Mouse (Mus musculus) cerebellum, adult 9-11 months (tissue): Measurements from ENCODE around the gene Ficd.

Experiments used
- DNase-seq: peaks from one replicate; pipeline ENCODE4 v3.0.0; 2022

Ficd gene

DNA sequence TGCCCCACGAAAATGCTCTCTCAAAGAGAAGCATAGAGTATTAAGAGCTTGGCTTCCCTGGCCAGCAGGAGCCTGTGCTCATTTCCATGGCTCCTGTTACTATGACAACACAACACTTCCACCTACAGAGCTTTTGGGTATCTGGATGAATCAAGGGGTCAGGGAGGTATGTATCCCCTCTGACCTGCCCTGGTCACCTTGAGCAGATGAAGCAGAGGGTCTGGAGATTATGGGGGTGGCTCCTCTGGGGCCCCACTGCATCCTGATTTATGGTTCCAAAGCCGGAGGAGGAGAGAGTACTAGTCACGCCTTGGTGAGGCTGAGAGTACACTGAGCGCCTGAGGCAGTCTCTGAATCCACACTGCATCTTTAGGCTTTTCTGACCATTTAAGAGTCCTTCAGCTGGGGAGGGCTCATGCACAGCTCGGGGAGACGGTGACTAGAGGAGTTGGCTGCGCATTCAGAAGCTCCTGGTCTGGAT lies 4.9 kb upstream of the Ficd start:
- peak; percentile 50 for DNase-seq

DNA sequence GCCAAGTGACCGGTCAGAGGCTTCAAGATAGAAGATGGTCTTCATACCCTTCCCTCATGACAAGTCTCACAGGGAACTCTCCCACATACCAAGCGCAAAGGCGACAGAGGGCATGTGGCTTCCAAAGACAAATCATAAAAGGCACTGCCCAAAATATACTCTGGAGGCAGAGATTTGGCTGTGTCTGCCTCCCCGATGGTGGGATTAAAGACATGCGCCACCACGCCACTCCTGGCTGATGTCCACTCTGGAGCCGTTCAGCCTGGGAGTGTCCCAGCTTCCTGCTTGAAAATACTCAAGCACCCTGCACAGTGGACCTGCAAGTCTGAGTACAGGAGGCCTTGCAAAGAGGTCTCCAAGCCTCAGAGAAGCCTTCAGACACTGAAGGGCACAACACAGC lies 4.4 kb upstream of the Ficd start:
- peak; percentile 54 for DNase-seq

DNA sequence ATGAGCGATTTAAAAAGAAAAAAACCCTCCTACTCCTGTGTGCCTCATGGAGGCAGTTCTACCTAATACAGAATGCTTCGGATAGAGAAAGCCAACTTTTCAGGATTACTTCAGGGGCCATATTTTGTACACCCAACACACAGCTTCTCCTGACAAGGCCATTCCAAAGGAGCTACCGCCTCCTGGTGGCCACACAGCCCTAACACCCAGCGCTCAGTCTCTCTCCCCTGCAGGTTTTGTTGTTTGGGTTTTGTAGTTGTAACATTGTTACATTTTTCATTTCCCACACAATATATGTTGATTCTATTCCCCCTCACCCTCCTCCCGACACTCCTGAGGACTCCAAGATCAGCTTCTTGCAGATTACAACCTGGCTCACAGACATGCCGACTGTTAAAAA lies 3.4 kb upstream of the Ficd start:
- peak; percentile 65 for DNase-seq

DNA sequence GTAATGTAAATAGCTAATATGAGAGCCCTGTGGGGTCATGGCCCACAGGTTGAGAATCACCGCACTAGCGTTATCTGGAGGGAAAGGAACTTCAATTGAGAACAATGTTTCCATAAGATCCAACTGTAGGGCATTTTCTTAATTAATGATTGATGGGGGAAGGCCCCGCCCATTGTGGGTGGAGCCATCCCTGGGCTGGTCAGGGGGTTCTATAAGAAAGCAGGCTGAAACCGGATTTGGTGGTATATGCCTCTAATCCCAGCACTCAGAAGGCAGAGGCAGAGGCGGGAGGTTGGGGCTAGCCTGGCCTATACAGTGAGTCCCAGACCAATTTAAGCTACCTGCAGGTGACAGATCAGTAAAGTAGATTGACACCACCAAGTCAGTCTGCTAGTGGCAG lies 1.2 kb upstream of the Ficd start:
- peak; percentile 55 for DNase-seq

- DNase-seq = no peak
Observed at GRCm38 (mm10) chr5:113735023-113735344, 619 bp upstream of the Ficd start.

DNA sequence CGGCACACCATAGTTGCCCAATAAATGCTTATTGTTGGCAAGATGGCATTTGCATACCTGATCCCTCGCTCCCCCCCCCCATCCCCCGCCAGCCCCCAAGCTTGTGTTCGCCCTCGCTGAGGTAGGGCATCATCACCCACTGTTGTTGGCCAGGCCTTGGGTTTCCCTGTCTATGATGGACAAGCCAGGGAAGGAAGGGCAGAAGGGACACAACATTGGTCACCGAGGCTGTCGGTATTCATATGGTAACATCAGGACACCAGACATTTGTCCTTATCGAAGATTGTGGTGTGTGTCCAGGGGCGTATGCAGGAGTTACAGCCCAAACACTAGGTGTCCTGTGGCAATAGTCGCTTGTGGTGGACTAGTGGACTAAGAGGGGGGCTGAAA lies 505 bp downstream of the Ficd start:
- no peak for DNase-seq

DNA sequence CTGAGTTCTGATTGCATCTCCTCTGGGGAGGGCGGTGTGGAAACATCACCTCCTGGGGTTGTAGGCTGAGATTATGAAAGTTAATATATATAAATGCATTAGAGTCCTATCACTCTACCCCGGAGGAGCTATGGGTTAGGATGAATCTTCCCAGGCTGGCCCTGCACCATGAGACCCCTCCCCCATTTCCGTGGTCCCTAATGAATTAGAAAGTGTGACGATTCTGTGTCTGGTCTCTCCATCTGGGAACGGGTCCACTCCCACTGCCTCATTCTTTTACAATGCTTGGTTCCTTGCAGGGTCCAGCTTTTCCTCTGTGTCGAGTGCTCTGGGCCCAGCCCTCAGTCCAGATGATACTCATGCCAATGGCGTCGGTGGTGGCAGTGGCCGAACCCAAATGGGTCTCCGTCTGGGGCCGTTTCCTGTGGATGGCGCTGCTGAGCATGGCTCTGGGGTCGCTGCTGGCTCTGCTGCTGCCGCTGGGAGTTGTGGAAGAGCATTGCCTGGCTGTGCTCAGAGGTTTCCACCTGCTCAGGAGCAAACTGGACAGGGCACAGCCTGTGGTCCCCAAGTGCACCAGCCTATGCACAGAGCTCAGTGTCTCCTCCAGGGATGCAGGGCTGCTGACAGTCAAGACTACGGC lies 1.0 kb downstream of the Ficd start:
- peak; percentile 66 for DNase-seq

DNA sequence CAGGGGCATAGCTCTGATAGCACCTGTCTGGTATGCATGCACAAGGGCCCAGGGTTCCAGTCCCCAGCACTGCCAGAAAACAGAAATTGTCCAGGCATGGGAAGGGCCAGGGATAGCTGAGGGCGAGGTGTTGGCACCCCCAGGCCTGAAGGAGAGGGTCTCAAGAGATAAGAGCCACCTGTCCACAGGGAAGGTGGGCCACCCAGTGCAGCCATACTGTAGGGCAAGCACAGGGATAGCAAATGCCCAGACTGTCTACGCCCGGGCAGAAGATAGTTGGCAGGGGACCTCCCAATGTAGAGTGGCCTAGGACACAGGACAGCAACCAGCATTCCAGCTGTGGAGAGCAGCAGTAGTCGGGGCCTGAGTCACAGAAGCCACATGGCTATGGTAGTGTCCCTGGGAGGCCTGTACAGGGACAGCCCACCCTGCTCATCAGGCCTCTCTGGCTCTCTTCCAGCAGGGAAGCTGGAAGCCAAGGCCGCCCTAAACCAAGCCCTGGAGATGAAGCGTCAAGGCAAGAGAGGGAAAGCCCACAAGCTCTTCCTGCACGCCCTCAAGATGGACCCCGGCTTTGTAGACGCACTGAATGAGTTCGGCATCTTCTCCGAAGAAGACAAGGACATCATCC lies 2.1 kb downstream of the Ficd start:
- DNase-seq = peak; percentile 54

GRCm38 (mm10) chr5:113747629-113748028 lies 12.0 kb downstream of the Ficd start:
- DNase-seq = no peak

- peak; percentile 56 for DNase-seq
Observed at GRCm38 (mm10) chr5:113748556-113749331, 13.1 kb downstream of the Ficd start.

DNA sequence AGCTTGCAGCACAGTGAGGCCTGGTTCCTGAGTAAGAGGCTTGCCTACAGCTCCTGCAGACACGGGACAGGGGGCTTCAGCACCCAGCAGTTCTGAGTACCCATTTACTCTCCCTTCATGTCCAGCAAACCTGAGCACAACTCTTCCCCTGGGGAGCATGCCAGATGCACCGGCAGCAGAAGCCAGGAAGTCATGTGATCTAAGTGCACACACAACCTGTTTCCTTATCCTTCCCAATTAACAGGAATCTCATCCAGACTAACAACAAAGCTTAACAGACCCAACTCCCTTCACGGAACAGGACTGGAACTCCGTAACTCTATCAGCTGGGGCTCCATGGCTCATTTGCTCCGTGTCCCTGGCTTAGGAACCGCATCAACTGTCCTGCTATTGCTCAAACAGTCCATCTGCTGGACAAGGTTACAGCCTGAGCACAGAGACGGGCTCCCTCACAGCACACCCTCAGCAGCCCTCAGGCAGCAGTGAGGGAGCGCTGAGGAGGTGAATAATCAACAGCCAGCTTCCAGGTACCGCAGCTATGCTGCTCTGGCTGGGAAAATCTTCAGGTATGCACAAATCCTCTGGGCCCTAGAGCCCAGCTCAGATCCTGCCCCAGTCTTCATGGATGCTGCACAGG lies 16.0 kb downstream of the Ficd start:
- DNase-seq = no peak

GRCm38 (mm10) chr5:113755347-113756030 lies 19.9 kb downstream of the Ficd start:
- DNase-seq = no peak

DNA sequence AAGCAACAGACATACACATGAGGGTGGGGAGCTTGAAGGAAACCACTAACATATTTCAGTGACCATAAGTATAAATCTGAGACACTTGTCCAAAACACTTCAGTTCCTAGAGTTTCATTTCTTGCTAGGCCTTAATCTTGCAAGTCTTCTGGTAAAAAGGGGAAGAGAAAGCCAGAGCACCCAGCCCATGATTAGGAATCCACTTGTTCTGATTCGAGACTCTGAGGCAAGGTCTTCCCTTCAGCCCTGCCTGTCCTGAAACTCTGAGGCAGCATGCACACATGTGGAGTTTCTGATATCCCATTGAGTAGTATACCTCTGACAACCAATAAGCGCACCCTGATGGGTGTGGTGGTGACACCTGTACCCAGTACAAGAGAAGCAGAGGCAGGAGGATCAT lies 26.0 kb downstream of the Ficd start:
- DNase-seq = no peak

DNA sequence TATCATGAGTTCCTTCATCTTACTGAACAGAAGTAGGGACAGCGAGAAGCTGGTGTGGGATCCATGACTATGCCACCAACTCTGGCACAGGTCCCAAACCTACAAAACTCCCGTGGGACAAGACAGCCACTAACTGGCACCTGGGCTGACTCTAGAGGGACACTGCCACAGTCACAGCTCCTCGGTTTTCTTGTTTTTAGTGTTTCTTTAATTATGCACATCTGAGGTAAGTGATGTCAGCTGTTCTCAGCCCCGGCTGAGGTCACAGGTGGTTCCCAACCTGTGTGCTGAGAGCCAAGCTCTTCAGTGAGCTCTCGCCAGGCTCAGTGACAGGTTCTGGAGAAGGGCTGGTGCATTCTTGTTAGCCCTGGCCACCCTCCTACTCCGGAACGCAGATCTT lies 28.8 kb downstream of the Ficd start:
- no peak for DNase-seq

GRCm38 (mm10) chr5:113765641-113766526 lies 30.3 kb downstream of the Ficd start:
- no peak for DNase-seq

GRCm38 (mm10) chr5:113768806-113769205 lies 33.2 kb downstream of the Ficd start:
- no peak for DNase-seq

GRCm38 (mm10) chr5:113771213-113772162 lies 35.9 kb downstream of the Ficd start:
- peak; percentile 91 for DNase-seq

- DNase-seq = peak; percentile 95
Observed at GRCm38 (mm10) chr5:113772450-113772895, 36.9 kb downstream of the Ficd start, which contains the start of the genes Sart3 and Iscu. Gene Sart3 (minus strand): TSS chr5:113772510. Gene Iscu (plus strand): TSS chr5:113772748.

- no peak for DNase-seq
Observed at GRCm38 (mm10) chr5:113772905-113773519, 37.4 kb downstream of the Ficd start.

- peak; percentile 73 for DNase-seq
Observed at GRCm38 (mm10) chr5:113773664-113774063, 38.1 kb downstream of the Ficd start.
